ENCODE assay signal across 8 mouse cellular contexts in the genomic region with DNA sequence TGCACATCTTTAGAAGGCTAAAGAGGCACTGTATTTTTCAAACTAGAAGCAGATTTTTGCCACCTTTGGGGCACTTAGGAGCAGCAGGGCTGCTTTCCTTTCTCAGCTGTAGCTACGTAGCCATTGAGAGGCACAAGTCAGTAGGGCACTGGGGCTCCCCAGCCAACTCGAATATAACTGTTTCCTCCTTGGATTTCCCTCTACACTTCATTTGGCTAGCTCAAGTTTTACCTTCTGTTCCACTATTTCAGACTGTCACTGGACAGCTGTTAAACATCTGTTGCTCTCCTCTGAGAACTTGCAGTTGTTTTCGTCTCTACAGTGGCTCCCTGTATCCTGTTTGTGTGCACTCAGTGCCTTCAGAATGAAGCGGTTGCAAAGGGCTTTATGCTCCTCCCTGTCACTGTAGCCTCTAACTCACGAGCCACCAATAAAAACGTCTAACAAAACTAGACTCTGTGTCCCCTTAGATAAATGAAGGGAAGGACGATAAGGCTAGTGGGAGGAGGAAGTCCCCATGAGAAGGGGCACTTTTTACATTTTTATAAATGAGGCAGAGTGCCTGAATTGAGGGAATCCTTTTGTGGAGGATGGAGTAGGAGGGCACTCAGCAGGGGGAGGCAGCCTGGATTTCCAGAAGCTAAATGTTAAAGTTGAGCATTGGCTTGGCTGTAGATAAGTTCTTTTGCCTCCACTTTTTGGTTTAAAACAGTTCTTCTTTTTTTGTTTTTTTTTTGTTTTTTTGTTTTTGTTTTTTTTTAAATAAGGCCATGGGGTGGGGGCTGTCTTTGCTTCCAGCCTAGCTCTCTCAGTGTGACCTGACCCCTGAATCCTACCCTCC. TPM values are rescaled to one million over a fixed set of nuclear protein-coding genes. Genes with fewer than 3 reads are reported as not detected.
DNase-seq lines count a peak whose midpoint lies in the region; ATAC-seq lines count a peak whose summit lies in the region.

No protein-coding gene starts in this region.

- 15% methylated on average over 7 of the region's 7 CpGs for WGBS in embryonic facial prominence, embryonic 13.5 days

- H3K4me3 ChIP-seq in embryonic facial prominence, embryonic 13.5 days, result no peak overlapping the region

- H3K36me3 ChIP-seq in embryonic facial prominence, embryonic 13.5 days, result peaks cover 9% of the 10 kb centered on the region; the same call in 1 of the 2 replicates

- no peaks in the 10 kb centered on the region for H3K27me3 ChIP-seq in embryonic facial prominence, embryonic 13.5 days

- peak overlapping the region; percentile 94 for H3K27ac ChIP-seq in embryonic facial prominence, embryonic 13.5 days

- H3K4me2 ChIP-seq in embryonic facial prominence, embryonic 13.5 days, result peak overlapping the region; percentile 24; the same call in 1 of the 2 replicates

- ATAC-seq in embryonic facial prominence, embryonic 13.5 days (ENCODE audit: insufficient number of reproducible peaks, insufficient read depth, low FRiP score, low TSS enrichment, low read depth), result no peak
- peak; percentile 78 for ATAC-seq in inflammation-experienced regulatory T-cells, adult 6 months

- H3K9me3 ChIP-seq in embryonic facial prominence, embryonic 13.5 days, result no peaks in the 10 kb centered on the region

- no peak overlapping the region for H3K9ac ChIP-seq in embryonic facial prominence, embryonic 13.5 days

- peak; percentile 71 to 83 for DNase-seq in heart, adult 18-20 months
- DNase-seq in heart, postnatal 4 days, result no peak
- DNase-seq in lung, postnatal 25 days (ENCODE audit: low spot score), result peak; percentile 63
- no peak for DNase-seq in cerebellum, adult 9-11 months
- no peak for DNase-seq in layer of hippocampus, postnatal 36 days
- DNase-seq in urinary bladder, postnatal 4 days (ENCODE audit: low spot score in 2 of 2), result no peak

- peaks cover 69% of the 10 kb centered on the region for H3K4me1 ChIP-seq in embryonic facial prominence, embryonic 13.5 days

RNA-seq across cellular contexts. Expression of gene Cyth3, which starts 32.6 kb away (rescaled TPM):
- 10 to 100 TPM; 33.5 to 39.6 TPM for total RNA-seq in heart, adult 18-20 months (2021)
- total RNA-seq in heart, postnatal 4 days (2021), result 100 to 1,000 TPM in 1 of 2 experiments, 10 to 100 TPM in 1; 95.3 to 102 TPM
- polyA plus RNA-seq in embryonic facial prominence, embryonic 13.5 days (2015; fragmentation: Nextera tagmentation; extraction: Ambion mirVana), result 48.4 and 51.3 TPM in 2 replicates
- 10 to 100 TPM; 11.4 to 41.0 (median 34.9) TPM for polyA plus RNA-seq in inflammation-experienced regulatory T-cells, adult 6 months (2017; shearing (Covaris generic))
- 10 to 100 TPM; 44.2 to 48.6 TPM for total RNA-seq in layer of hippocampus, postnatal 36 days (2021)

Comparison
In these comparisons a context has a peak if more than half of its experiments do, and no peak if none do; other contexts are left out.
1. DNase-seq: peak in heart, adult 18-20 months (2 of 2) and lung, postnatal 25 days (single experiment); none in heart, postnatal 4 days (single experiment), cerebellum, adult 9-11 months (single experiment), layer of hippocampus, postnatal 36 days (0 of 2) and urinary bladder, postnatal 4 days (0 of 2).